Mouse (Mus musculus) hindbrain, embryonic 10.5 days (tissue): Measurements from ENCODE around the gene 4930558C23Rik. TPM values are rescaled to one million over a fixed set of nuclear protein-coding genes. Genes with fewer than 3 reads are reported as not detected.
A peak's percentile ranks its signal among the peaks of the same experiment; 100 is the strongest.
"Not testable (repeated sequence)": the region's sequence is repeated elsewhere in the genome, so short reads cannot be mapped to it uniquely, and the experiment has no call there.

Experiments used
- DNase-seq: peaks from one replicate; pipeline ENCODE4 v3.0.0-alpha.2; 2017; ENCODE audit warnings: low spot score
- H3K27ac ChIP-seq: fragments of 300-500 bp; sonication (generic); 2 replicates; pipeline ENCODE4 v1.5.1; 2016; ENCODE audit warnings: mild to moderate bottlenecking, moderate library complexity
- H3K27me3 ChIP-seq: fragments of 300-500 bp; sonication (generic); 2 replicates; pipeline ENCODE4 v1.6.1; 2016; ENCODE audit warnings: mild to moderate bottlenecking; ENCODE audit not compliant: poor library complexity, insufficient read depth, severe bottlenecking
- H3K36me3 ChIP-seq: fragments of 300-500 bp; sonication (generic); 2 replicates; pipeline ENCODE4 v1.6.1; 2016; ENCODE audit warnings: mild to moderate bottlenecking, moderate library complexity
- H3K4me1 ChIP-seq: fragments of 300-500 bp; sonication (generic); replicated peaks from 2 replicates; pipeline ENCODE4 v1.6.1; 2016; ENCODE audit warnings: mild to moderate bottlenecking
- H3K4me3 ChIP-seq: fragments of 300-500 bp; sonication (generic); 2 replicates; pipeline ENCODE4 v1.5.1; 2016; ENCODE audit warnings: mild to moderate bottlenecking, moderate library complexity
- H3K9me3 ChIP-seq: fragments of 300-500 bp; sonication (generic); 2 replicates; pipeline ENCODE4 v1.6.1; 2016; ENCODE audit warnings: mild to moderate bottlenecking, moderate library complexity
- WGBS: fragments of 180-500 bp; shearing (Covaris S2); methylation state at CpG from one replicate; pipeline ENCODE4 v1.1.7; 2016; 5-methylcytosine and 5-hydroxymethylcytosine counted together
- polyA plus RNA-seq: library from polyadenylated mRNA; unstranded; fragments of >200 nt; fragmentation: Nextera tagmentation; extraction: Ambion mirVana; gene quantifications from 2 replicates; pipeline ENCODE4 v1.2.1, GENCODE M21; 2016

4930558C23Rik gene
- polyA plus RNA-seq, result not detected in 2 replicates

DNA sequence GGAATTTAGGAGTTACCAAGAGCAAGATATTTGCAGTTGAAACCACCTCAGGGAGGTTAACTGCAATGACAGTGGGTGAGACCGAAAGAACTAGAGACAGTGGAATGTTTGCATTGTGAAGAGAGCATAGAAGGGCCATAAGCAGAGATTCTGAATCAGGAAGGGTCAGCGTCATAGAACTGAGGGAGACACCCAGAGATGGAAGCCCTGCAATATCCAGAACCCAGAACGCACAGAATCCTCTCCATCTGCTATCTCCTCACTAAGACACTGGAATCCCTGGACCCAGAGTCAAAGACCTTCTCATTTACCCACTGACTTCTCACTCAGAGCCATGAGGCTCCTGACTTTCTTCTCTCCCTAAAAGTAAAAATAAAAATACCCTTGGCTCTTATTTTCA, at the start of gene 4930558C23Rik:
TSS of gene 4930558C23Rik (minus strand) at position 101 of the 400 bp plus-strand sequence.
- no peak for DNase-seq
- Histone ChIP-seq H3K27ac (no peak within 1 kb of the TSS), H3K36me3 (no peaks in the 10 kb centered on the region), H3K4me3 (no peak within 1 kb of the TSS), H3K9me3 (no peaks in the 10 kb centered on the region), H3K4me1 (no peaks in the 10 kb centered on the region), H3K27me3 (no peaks in the 10 kb centered on the region)
- WGBS, result 94% methylated on average over 3 of the region's 3 CpGs

DNA sequence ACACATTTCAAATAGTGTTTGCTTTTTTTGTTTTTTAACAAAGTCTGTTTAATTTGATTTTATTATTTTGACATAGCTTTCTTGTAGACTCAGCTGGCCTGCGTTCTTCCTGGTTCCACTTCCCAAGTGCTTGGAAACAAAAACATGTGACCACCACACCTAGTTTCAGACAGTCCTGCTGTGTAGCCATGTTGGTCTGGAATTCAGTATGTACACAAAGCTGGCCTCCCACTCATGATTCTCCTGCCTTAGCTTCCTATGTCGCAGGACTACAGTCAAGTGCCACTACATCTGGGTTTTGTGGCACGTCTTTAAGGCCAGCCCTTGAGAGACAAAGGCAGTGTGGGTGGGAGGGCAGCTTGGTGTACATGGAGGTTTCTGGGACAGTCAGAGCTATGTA, 48.3 kb upstream of the 4930558C23Rik start:
- 97% methylated on average over 3 of the region's 3 CpGs for WGBS
- H3K36me3 ChIP-seq, result peaks cover 44% of the 10 kb centered on the region

DNA sequence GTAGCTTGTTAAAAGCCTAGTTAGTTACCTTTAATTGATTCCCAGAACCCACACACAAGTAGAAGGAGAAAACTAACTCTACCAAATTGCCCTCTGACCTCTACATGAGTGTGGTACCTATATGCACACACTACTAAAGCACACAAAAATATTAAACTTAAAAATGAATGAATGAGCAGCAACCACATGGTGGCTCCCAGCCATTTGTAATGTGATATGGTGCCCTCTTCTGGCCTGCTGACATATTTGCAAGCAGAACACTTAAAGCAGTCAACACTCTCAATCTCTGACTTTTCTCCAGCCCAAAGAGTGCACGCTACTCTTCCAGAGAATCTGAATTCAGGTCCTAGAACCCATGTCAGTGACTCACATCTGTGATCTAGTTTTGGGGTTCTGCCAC, 47.8 kb upstream of the 4930558C23Rik start:
- Histone ChIP-seq H3K27ac (no peak overlapping the region), H3K9me3 (no peaks in the 10 kb centered on the region), H3K36me3 (peaks cover 44% of the 10 kb centered on the region), H3K27me3 (no peaks in the 10 kb centered on the region), H3K4me1 (no peaks in the 10 kb centered on the region), H3K4me3 (no peak overlapping the region)
- WGBS, result 63% methylated on average over 1 of the region's 1 CpGs
- peak; percentile 44 for DNase-seq

More for the DNA sequence above, 48.3 kb upstream of the 4930558C23Rik start:
- H3K27ac ChIP-seq, result no peak overlapping the region
- H3K27me3 ChIP-seq, result no peaks in the 10 kb centered on the region
- DNase-seq, result no peak
- no peaks in the 10 kb centered on the region for H3K9me3 ChIP-seq
- H3K4me3 ChIP-seq, result no peak overlapping the region
- no peaks in the 10 kb centered on the region for H3K4me1 ChIP-seq

- H3K9me3 ChIP-seq, result no peaks in the 10 kb centered on the region
- no peaks in the 10 kb centered on the region for H3K4me1 ChIP-seq
- no peak for DNase-seq
- no peak overlapping the region for H3K4me3 ChIP-seq
- 82% methylated on average over 4 of the region's 4 CpGs for WGBS
- H3K36me3 ChIP-seq, result peaks cover 17% of the 10 kb centered on the region
- H3K27ac ChIP-seq, result no peak overlapping the region
- H3K27me3 ChIP-seq, result no peaks in the 10 kb centered on the region
These were observed 42.7 kb upstream of the 4930558C23Rik start for GRCm38 (mm10) chr3:95445311-95445710.

GRCm38 (mm10) chr3:95442406-95443117, 39.9 kb upstream of the 4930558C23Rik start:
- H3K4me3 ChIP-seq, result no peak overlapping the region
- WGBS, result 89% methylated on average over 5 of the region's 5 CpGs
- no peaks in the 10 kb centered on the region for H3K4me1 ChIP-seq
- peaks cover 28% of the 10 kb centered on the region for H3K36me3 ChIP-seq
- no peak overlapping the region for H3K27ac ChIP-seq
- H3K27me3 ChIP-seq, result no peaks in the 10 kb centered on the region
- H3K9me3 ChIP-seq, result no peaks in the 10 kb centered on the region
- no peak for DNase-seq

- Histone ChIP-seq H3K27ac (no peak overlapping the region), H3K27me3 (no peaks in the 10 kb centered on the region), H3K4me3 (no peak overlapping the region), H3K36me3 (peaks cover 35% of the 10 kb centered on the region), H3K4me1 (peaks cover 11% of the 10 kb centered on the region), H3K9me3 (no peaks in the 10 kb centered on the region)
- DNase-seq, result no peak
These were observed 37.0 kb upstream of the 4930558C23Rik start for GRCm38 (mm10) chr3:95439670-95440069.

GRCm38 (mm10) chr3:95438636-95439035, 36.0 kb upstream of the 4930558C23Rik start:
- not testable (repeated sequence) for H3K4me3 ChIP-seq, H3K9me3 ChIP-seq, DNase-seq, H3K27me3 ChIP-seq, H3K27ac ChIP-seq
- Histone ChIP-seq H3K36me3 (peaks cover 32% of the 10 kb centered on the region), H3K4me1 (peaks cover 11% of the 10 kb centered on the region)
- WGBS, result 92% methylated on average over 4 of the region's 4 CpGs

- peaks cover 32% of the 10 kb centered on the region for H3K36me3 ChIP-seq
- DNase-seq, result no peak
- WGBS, result 70% methylated on average over 1 of the region's 1 CpGs
These were observed 32.9 kb upstream of the 4930558C23Rik start for GRCm38 (mm10) chr3:95435561-95435960.

GRCm38 (mm10) chr3:95434983-95435370, 32.3 kb upstream of the 4930558C23Rik start:
- Histone ChIP-seq H3K9me3 (no peaks in the 10 kb centered on the region), H3K27me3 (no peaks in the 10 kb centered on the region), H3K36me3 (peaks cover 32% of the 10 kb centered on the region), H3K4me3 (peak overlapping the region; percentile 94), H3K27ac (peak overlapping the region; percentile 95), H3K4me1 (peaks cover 11% of the 10 kb centered on the region)
- 3% methylated on average over 7 of the region's 7 CpGs for WGBS
- no peak for DNase-seq

More at GRCm38 (mm10) chr3:95435561-95435960, 32.9 kb upstream of the 4930558C23Rik start:
- Histone ChIP-seq H3K4me3 (peak overlapping the region; percentile 94), H3K27ac (no peak overlapping the region), H3K4me1 (peaks cover 11% of the 10 kb centered on the region), H3K27me3 (no peaks in the 10 kb centered on the region), H3K9me3 (no peaks in the 10 kb centered on the region)

GRCm38 (mm10) chr3:95434136-95434982, 31.7 kb upstream of the 4930558C23Rik start, which contains the start of gene Arnt:
Arnt (plus strand) TSS chr3:95434388.
- Histone ChIP-seq H3K9me3 (no peaks in the 10 kb centered on the region), H3K27ac (peak within 1 kb of the TSS; percentile 95), H3K4me3 (peak within 1 kb of the TSS; percentile 94), H3K36me3 (peaks cover 27% of the 10 kb centered on the region), H3K27me3 (no peaks in the 10 kb centered on the region), H3K4me1 (peaks cover 11% of the 10 kb centered on the region)
- under 1% methylated on average over 47 of the region's 47 CpGs for WGBS
- peak; percentile 95 for DNase-seq

- Histone ChIP-seq H3K4me3 (peak overlapping the region; percentile 94), H3K27me3 (no peaks in the 10 kb centered on the region; the same call in 1 of the 2 replicates), H3K9me3 (no peaks in the 10 kb centered on the region), H3K27ac (peak overlapping the region; percentile 95), H3K4me1 (peaks cover 11% of the 10 kb centered on the region), H3K36me3 (peaks cover 19% of the 10 kb centered on the region)
- WGBS, result 77% methylated on average over 10 of the region's 10 CpGs
- DNase-seq, result no peak
These were observed 30.8 kb upstream of the 4930558C23Rik start for GRCm38 (mm10) chr3:95433301-95433915.

- H3K4me1 ChIP-seq, H3K36me3 ChIP-seq, H3K4me3 ChIP-seq, H3K9me3 ChIP-seq, H3K27me3 ChIP-seq, H3K27ac ChIP-seq, DNase-seq: not testable (repeated sequence)
- 57% methylated on average over 6 of the region's 11 CpGs for WGBS
These were observed 25.8 kb upstream of the 4930558C23Rik start for GRCm38 (mm10) chr3:95428423-95428822.
